Mouse (Mus musculus) erythroblast, embryonic 14.5 days (primary cell): ENCODE data around the gene Cers2. TPM values are rescaled to one million over a fixed set of nuclear protein-coding genes. Genes with fewer than 3 reads are reported as not detected.

Source experiments
- H3K27me3 ChIP-seq: 2 replicates; pipeline ENCODE4 v1.6.1; 2012; ENCODE audit warnings: inconsistent platforms; ENCODE audit not compliant: control insufficient read depth
- H3K36me3 ChIP-seq: 2 replicates; pipeline ENCODE4 v1.6.1; 2012; ENCODE audit warnings: mild to moderate bottlenecking, inconsistent platforms; ENCODE audit not compliant: control insufficient read depth
- H3K4me1 ChIP-seq: 2 replicates; pipeline ENCODE4 v1.6.1; 2012; ENCODE audit warnings: inconsistent platforms; ENCODE audit not compliant: control insufficient read depth
- H3K4me3 ChIP-seq: replicated peaks from 2 replicates; pipeline ENCODE3; 2012; ENCODE audit warnings: moderate library complexity, mild to moderate bottlenecking, inconsistent platforms
- H3K9me3 ChIP-seq: 2 replicates; pipeline ENCODE4 v1.6.1; 2012; ENCODE audit warnings: low read length, inconsistent platforms, mixed read lengths; ENCODE audit not compliant: control insufficient read depth
- GATA1 ChIP-seq: IDR thresholded peaks from 2 replicates; pipeline ENCODE4 v1.6.1; 2012; ENCODE audit warnings: low read length, inconsistent platforms, mixed read lengths
- TAL1 ChIP-seq: IDR thresholded peaks from 3 replicates; pipeline ENCODE4 v1.6.1; 2012; ENCODE audit warnings: low read length, inconsistent platforms, mixed read lengths
- polyA plus RNA-seq: library from polyadenylated mRNA; stranded (reverse); fragments of >175 nt; gene quantifications from 2 replicates; pipeline ENCODE4 v1.2.3, GENCODE M21; 2012

The Cers2 gene
- polyA plus RNA-seq, 1 experiment = 9.3 TPM

DNA sequence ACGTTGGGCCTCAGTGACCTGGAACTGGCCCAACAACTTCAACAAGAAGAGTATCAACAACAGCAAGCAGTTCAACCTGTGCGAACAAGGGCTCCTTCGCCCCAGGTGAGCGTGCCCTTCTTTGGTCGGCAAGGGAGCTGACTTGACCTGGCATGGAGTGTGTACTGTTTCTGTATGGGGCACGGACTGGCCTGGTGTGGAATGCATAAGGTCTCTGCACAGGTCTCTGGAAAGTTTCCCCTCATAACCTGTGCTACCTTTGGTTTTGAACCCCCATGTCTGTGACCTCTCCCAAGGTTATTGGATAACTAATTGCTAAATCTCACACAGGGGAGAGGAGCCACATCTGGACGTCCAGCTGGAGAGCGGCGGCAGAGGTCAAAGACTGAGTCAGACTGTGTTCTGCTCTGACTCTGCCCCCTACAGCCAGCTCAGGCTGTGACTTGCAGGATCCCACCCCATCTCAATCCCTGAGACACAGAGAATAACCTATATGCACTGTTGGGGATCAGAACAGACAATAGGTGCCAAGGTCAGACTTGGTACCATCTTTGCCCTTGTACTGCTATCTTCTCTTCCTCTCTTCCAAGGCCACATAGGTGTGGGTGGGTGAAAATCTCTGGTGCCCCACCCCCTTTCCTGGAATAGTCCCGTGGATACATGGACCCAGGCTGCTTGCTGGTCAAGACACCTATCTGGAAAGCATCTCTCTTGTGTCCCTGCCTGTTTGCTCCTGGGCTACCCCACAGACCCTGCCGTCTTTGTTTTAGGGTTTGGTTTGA lies 19.1 kb upstream of the Cers2 start:
- Histone ChIP-seq H3K4me3 (no peak overlapping the region), H3K27me3 (no peaks in the 10 kb centered on the region), H3K36me3 (peaks cover 70% of the 10 kb centered on the region), H3K9me3 (no peaks in the 10 kb centered on the region), H3K4me1 (peaks cover 14% of the 10 kb centered on the region)
- TF ChIP-seq TAL1 (no peak), GATA1 (no peak)

DNA sequence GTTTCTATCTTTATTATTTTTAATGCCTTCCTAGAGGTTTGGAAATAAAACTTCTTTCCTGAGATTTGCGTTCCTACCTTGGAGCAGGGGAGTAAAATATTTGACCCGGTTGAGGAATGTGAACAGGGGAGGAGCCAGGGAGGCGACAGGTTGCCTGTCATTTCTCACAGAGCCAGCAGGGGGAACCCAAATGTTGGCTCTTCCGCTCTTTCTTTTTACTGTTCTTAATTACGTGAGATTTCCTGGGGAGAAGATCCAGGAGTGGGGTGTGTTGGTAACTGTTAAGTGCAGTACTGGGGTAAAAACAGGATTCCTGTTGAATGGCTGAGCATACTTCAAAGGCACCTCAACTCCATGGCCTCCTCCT lies 18.5 kb upstream of the Cers2 start:
- Histone ChIP-seq H3K4me3 (no peak overlapping the region), H3K36me3 (peaks cover 65% of the 10 kb centered on the region), H3K9me3 (no peaks in the 10 kb centered on the region), H3K4me1 (peaks cover 14% of the 10 kb centered on the region), H3K27me3 (no peaks in the 10 kb centered on the region)
- TF ChIP-seq GATA1 = no peak
- TF ChIP-seq TAL1 = no peak

DNA sequence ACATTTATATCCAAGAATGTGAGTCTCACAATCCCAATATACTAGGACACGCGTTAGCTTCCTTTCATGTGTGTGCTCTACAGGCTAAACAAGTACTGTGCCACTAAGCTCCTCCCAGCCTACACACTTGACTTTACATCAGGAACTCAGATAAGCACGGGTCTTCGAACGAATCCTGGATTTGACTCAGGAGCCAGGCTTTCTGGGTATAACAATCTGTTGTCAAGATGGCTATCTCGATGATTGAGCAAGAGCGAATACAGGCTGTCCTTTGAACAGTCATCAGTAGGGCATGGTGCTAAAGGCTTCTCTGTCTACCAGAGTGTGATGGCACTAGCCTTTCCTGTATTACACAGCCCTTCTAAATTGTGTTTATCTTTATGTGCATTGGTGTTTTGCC lies 16.6 kb upstream of the Cers2 start:
- Histone ChIP-seq H3K4me1 (peaks cover 14% of the 10 kb centered on the region), H3K9me3 (no peaks in the 10 kb centered on the region), H3K27me3 (no peaks in the 10 kb centered on the region), H3K4me3 (no peak overlapping the region), H3K36me3 (peaks cover 57% of the 10 kb centered on the region)
- no peak for TF ChIP-seq GATA1
- TF ChIP-seq TAL1 = no peak

DNA sequence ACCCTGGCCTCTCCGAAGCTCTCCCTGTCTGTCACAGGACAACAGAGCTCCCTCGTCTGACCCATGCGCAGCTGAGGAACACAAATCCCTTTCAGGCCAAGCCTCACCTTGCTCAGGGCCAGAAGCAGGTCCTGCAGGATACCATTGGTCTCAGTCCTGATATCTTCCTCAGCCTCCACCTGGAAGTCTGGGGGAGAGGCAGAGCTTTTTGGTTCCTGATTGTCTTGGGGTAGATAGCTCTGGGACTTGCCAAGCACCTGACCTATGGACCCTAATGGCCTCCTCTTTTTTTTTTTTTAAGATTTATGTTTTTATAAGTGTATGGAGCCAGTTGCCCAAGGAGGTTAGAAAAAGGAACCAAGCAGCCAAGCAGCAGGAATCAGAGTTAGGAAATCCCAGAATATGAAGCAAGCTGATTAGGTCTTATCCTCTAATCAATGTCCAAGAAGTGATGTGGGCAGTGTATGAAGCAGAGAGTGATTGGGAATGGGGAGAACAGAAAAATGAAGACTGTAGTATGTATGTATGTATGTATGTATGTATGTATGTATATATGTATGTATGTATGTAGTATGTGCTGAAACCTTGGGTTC lies 13.3 kb upstream of the Cers2 start:
- H3K4me3 ChIP-seq = no peak overlapping the region

GRCm38 (mm10) chr3:95306244-95306643 lies 8.3 kb upstream of the Cers2 start:
- Histone ChIP-seq H3K4me3 (no peak overlapping the region), H3K9me3 (no peaks in the 10 kb centered on the region), H3K4me1 (peaks cover 16% of the 10 kb centered on the region), H3K36me3 (peaks cover 28% of the 10 kb centered on the region), H3K27me3 (no peaks in the 10 kb centered on the region)
- TF ChIP-seq TAL1 = no peak
- no peak for TF ChIP-seq GATA1

More for the DNA sequence above, 13.3 kb upstream of the Cers2 start:
- Histone ChIP-seq H3K27me3 (no peaks in the 10 kb centered on the region), H3K4me1 (peaks cover 4% of the 10 kb centered on the region), H3K9me3 (no peaks in the 10 kb centered on the region), H3K36me3 (peaks cover 40% of the 10 kb centered on the region)
- TF ChIP-seq TAL1 (no peak), GATA1 (no peak)

DNA sequence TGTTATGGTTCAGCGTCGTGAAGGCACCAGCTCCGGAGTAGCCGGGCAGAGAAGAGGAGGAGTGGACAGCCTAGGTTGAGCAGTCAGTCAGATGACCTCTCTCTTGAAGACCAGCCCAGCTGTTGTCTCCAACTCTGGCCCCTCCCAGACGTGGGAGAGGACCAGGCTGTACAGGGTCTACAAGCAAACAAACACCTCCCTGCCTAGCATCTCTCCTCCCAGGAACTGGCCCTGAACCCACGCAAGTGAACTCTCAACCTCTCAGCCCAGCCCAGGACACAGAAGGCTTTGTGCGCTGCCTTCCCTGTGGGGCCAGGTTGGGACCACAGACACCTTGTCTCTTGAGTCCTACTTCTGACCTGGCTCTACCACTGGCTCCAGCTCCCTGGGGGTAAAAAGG lies 7.5 kb upstream of the Cers2 start, which contains the start of gene Anxa9:
TSS of gene Anxa9 (minus strand) at position 77 of the 400 bp plus-strand sequence.
- no peaks in the 10 kb centered on the region for H3K9me3 ChIP-seq
- peaks cover 28% of the 10 kb centered on the region for H3K36me3 ChIP-seq
- no peaks in the 10 kb centered on the region for H3K27me3 ChIP-seq
- peaks cover 24% of the 10 kb centered on the region for H3K4me1 ChIP-seq
- TF ChIP-seq GATA1 (no peak), TAL1 (no peak)
- H3K4me3 ChIP-seq = no peak within 1 kb of the TSS

- Histone ChIP-seq H3K4me1 (peaks cover 54% of the 10 kb centered on the region), H3K4me3 (no peak overlapping the region), H3K36me3 (peaks cover 17% of the 10 kb centered on the region), H3K9me3 (no peaks in the 10 kb centered on the region), H3K27me3 (no peaks in the 10 kb centered on the region)
- TF ChIP-seq TAL1 (no peak), GATA1 (no peak)
These were observed 4.1 kb upstream of the Cers2 start for GRCm38 (mm10) chr3:95310496-95310895.

GRCm38 (mm10) chr3:95310968-95311882 lies 3.4 kb upstream of the Cers2 start:
- H3K4me3 ChIP-seq = no peak overlapping the region
- no peaks in the 10 kb centered on the region for H3K9me3 ChIP-seq
- peaks cover 61% of the 10 kb centered on the region for H3K4me1 ChIP-seq
- peaks cover 10% of the 10 kb centered on the region for H3K36me3 ChIP-seq
- H3K27me3 ChIP-seq = no peaks in the 10 kb centered on the region
- TF ChIP-seq TAL1 (no peak), GATA1 (no peak)

GRCm38 (mm10) chr3:95312623-95313022 lies 2.0 kb upstream of the Cers2 start:
- Histone ChIP-seq H3K4me3 (peak overlapping the region; percentile 92), H3K36me3 (peaks cover 8% of the 10 kb centered on the region), H3K4me1 (peaks cover 72% of the 10 kb centered on the region), H3K27me3 (no peaks in the 10 kb centered on the region), H3K9me3 (no peaks in the 10 kb centered on the region)
- TF ChIP-seq GATA1 (peak; percentile 7; the same call in 1 of the 2 replicates), TAL1 (peak; percentile 42; the same call in 2 of the 3 replicates)
